Mouse (Mus musculus) Muller cell, postnatal 12 days (primary cell): ENCODE data around the gene 6030408B16Rik.
A peak's percentile ranks its signal among the peaks of the same experiment; 100 is the strongest.

Experiments
- DNase-seq: peaks from one replicate; pipeline ENCODE4 v3.0.0-alpha.2; 2015; ENCODE audit errors: inconsistent ontology term

Gene 6030408B16Rik

DNA sequence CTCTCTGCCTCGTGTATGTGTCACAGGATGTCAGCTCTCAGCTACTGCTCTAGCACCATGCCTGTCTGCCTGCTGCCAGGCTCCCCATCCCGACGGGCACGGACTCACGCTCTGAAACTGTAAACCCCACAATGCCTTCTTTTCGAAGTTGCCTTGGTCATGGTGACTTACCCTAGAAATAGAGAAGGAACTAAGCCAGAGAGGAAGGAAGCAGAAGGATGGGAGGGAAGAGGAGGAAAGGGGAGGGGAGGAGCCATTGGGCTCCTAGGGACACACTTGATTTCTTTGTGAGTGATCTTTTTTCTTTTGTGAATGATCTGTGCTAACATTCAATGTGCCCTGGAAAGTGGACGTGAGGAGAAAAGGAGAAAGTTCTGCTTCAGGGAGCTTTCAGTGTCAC lies 5.0 kb downstream of the 6030408B16Rik start:
- no peak for DNase-seq

DNA sequence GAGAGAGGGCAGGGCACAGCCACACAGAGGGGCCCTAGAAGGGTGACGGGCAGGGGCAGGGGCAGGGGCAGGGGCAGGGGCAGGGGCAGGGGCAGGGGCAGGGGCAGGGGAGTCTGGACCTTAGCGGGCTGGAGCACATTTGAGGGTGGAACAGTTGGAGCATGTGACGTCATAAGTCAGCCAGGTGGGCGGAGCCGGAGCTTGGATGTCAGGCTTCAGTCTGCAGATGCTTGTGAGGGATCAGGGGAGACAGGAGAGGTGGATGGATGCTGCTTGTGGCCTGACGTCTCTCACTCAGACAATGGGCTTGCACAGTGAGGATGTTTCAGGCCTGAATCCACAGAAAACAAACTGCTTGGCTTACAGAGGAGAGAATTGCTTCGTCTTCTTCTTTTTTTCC lies 5.5 kb downstream of the 6030408B16Rik start:
- DNase-seq = no peak

DNA sequence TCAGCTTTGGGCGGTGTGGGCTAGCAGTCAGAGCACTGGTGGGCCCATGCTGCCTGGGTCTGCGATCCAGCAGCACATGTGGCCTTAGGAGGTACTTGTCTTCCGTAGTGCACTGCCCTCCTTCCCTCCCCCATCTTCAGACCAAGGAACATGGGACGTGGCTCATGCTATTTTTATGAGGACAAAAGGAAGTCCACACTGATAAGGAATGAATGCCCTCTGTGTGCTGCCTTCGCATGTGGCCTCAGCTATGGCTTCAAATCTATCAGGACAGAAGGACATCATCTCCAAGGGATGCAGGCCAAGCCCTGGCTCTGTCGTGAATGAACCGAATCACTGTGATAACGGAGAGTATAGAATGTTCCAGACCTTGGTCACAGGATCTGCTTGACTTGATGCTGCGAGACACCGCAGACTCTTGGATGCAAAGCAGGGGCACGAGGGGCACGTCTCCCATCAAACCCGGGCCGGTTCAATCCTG lies 6.5 kb downstream of the 6030408B16Rik start:
- DNase-seq = no peak

GRCm38 (mm10) chr15:101300128-101300527 lies 7.1 kb downstream of the 6030408B16Rik start:
- no peak for DNase-seq

- DNase-seq = no peak
Observed at GRCm38 (mm10) chr15:101302201-101302600, 9.2 kb downstream of the 6030408B16Rik start.

DNA sequence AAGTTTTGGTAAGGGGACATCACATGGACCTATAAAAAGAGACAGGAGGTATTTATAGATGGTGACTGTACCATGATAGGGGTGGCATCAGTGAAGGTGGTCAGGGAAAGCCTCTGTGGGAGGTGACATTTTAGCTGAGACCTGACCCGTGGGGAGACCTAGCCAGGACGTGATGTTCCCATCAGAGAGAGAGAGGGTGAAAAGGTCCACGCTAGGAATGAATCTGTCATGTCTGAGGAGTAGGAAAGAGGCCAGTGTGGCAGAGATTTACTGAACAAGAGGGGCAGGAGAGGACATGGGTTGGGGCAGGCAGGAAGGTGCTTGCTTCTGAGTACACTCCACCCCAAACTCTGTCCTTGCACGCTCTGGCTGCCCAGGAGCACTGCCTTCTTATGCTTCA lies 10.8 kb downstream of the 6030408B16Rik start:
- no peak for DNase-seq

- no peak for DNase-seq
Observed at GRCm38 (mm10) chr15:101306459-101306858, 13.4 kb downstream of the 6030408B16Rik start.

GRCm38 (mm10) chr15:101308440-101309348 lies 15.7 kb downstream of the 6030408B16Rik start:
- no peak for DNase-seq

DNA sequence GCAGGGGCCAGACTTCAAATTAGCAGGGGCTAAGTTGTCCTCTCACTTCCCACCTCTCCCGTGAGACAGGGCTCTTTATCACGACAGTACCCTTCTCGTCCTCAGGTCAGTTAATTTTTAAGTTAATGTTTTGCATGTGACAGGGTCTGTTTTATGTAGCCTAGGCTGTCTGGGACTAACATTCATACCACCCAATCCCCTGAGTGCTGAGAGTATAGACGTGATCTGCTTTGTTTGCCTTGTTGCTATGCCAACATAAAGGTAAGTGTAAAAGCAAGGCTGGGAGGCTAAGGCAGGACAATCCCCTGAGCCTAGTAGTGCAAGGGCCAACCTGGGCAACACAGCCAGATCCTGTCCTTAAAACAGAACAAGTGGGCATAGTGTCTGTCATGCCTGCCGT lies 16.5 kb downstream of the 6030408B16Rik start:
- DNase-seq = no peak

- DNase-seq = peak; percentile 50
Observed at GRCm38 (mm10) chr15:101311087-101311770, 18.2 kb downstream of the 6030408B16Rik start.

DNA sequence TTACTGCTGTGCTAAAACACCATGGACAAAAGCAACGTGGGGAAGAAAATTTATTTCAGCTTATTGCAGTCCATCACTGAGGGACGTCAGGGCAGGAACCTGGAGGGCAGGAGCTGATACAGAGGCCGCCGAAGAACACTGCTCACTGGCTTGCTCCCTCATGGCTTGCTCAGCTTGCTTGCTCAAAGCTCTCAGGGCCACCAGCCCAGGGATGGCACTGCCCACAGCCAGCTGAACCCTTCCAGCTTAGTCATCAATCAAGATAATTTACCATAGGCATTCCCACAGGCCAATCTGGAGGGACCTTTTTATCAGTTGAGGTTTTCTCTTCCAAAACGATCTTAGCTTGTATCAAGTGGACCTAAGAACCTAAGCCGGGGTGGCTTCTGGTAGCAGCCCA lies 19.0 kb downstream of the 6030408B16Rik start:
- no peak for DNase-seq

GRCm38 (mm10) chr15:101315378-101315777 lies 22.4 kb downstream of the 6030408B16Rik start:
- DNase-seq = no peak

GRCm38 (mm10) chr15:101315832-101316231 lies 22.8 kb downstream of the 6030408B16Rik start:
- peak; percentile 84 for DNase-seq

- DNase-seq = no peak
Observed at GRCm38 (mm10) chr15:101316279-101316912, 23.4 kb downstream of the 6030408B16Rik start.

GRCm38 (mm10) chr15:101316913-101317813 lies 24.2 kb downstream of the 6030408B16Rik start:
- DNase-seq = no peak

GRCm38 (mm10) chr15:101317814-101318500 lies 24.9 kb downstream of the 6030408B16Rik start:
- DNase-seq = no peak

DNA sequence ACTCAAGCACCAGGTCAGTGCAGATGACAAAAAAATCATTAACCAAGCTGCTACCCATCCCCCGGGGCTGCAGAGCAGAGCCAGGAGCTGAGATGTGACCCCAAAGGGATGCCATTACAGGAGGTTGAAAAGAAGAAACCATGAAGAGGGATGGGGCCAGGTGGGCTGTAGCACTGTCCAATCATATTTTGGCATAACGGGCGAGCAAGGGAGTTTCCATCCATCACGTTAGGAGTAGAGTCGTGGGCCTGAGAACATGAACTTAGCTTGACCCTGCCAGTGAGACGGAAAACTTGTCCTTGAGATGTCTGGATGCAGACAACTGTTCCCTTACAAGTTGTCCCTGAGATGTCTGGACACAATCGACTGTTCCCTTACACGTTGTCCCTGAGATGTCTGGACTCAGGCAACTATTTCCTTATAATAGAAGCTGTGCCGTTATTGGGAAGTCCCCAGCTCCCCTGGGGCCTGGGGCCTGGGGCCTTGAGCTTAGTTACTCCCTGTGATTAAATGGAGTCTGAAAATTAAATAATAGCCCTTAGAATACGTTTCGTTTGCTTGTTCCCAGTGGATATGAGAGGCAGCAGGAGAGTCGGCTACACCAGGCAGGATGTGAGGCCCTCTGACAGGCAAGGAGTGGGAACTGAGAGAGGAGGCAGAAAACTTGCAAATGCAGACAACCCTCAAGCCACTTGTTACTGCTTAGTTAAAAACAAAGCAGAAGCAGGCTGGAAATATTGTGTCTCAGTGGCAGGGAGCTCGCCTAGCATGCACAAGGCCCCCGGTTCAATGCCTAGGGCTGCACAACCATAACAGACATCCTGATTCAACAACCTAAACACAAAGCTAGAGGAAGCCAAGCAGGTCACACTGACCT lies 26.1 kb downstream of the 6030408B16Rik start:
- DNase-seq = no peak

DNA sequence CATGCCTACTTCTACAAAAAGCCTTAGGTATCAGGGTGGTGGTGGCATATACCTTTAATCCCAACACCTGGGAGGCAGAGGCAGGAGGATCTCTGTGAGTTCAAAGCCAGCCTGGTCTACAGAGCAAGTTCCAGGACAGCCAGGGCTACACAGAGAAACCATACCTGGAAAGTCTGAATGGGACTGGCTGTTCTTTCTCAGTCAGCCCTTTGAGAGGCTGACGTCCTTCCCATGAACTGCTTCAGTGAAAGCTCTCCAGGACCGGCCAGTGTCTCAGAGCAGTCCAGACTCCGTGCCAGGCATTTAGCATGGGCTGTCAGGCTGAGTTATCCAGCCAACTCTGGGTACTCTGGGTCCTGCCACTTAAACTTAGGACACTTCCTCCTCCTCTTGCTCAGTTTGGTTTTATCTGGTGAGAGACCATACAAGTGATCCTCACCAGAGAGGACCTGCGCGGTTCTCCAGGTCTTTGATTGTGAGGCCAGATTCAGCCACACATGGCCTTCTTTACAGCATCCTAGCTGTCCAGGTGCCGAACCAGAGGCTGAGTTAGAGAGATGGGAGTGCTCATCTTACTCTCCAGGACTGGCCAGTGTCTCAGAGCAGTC lies 27.1 kb downstream of the 6030408B16Rik start:
- no peak for DNase-seq

DNA sequence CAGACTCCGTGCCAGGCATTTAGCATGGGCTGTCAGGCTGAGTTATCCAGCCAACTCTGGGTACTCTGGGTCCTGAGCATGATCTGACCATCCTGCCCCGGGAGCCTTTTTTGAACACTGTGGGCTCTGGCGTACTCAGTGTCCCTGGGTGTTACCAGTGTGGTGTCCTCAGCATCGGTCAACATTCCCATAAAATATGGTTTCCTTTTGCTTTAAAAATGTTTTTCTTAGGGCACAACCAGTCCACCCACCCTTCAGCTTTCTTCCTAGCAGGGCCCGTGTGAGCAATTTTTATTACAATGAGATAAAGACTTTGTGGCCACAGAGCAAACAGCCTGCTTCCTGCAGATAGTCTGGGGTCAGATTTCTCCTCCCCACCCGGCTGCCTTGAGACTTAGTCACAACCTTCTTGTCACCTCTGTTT lies 27.6 kb downstream of the 6030408B16Rik start:
- peak; percentile 42 for DNase-seq
